Comparison of ENCODE assay signal across 10 mouse cellular contexts in genomic region chr4:32373527-32373926, GRCm38 (mm10).
"Had no signal": no experiment of that assay in that cellular context is flagged by ENCODE, and none has a peak within 500 bp of the region (broad histone marks: within the 10 kb centered on the region; RNA-seq: fewer than 3 reads in every experiment).

No protein-coding gene starts in this region.

- H3K9ac ChIP-seq: liver, embryonic 13.5 days; liver, postnatal 0 days; lung, embryonic 15.5 days had no signal

- H3K4me2 ChIP-seq: liver, embryonic 13.5 days; lung, embryonic 15.5 days; midbrain, embryonic 12.5 days had no signal

- H3K4me3 ChIP-seq: liver, embryonic 13.5 days; lung, embryonic 15.5 days; midbrain, embryonic 12.5 days; myocyte had no signal

- H3K36me3 ChIP-seq: liver, embryonic 13.5 days; lung, embryonic 15.5 days; midbrain, embryonic 12.5 days had no signal

- H3K27me3 ChIP-seq: liver, embryonic 13.5 days; lung, embryonic 15.5 days; midbrain, embryonic 12.5 days had no signal

- DNase-seq: liver; liver, embryonic 13.5 days; liver, postnatal 0 days; lung, postnatal 14 days; spleen, adult 18-20 months; thymus, adult 18-20 months; thymus, postnatal 14 days had no signal

- H3K9me3 ChIP-seq: liver, embryonic 13.5 days; lung, embryonic 15.5 days; midbrain, embryonic 12.5 days had no signal

- H3K27ac ChIP-seq: liver, embryonic 13.5 days had no signal

- ATAC-seq: liver, postnatal 0 days had no signal
